Mouse (Mus musculus) stomach, embryonic 16.5 days (tissue): ENCODE data around the gene Tpm3. TPM values are rescaled to one million over a fixed set of nuclear protein-coding genes. Genes with fewer than 3 reads are reported as not detected.
"Not testable (repeated sequence)": the region's sequence is repeated elsewhere in the genome, so short reads cannot be mapped to it uniquely, and the experiment has no call there.

Source experiments
- ATAC-seq: fragments of 200-750 bp; cut with Nextera tagmentation; 2 replicates; pipeline ENCODE4 v1.8.0; 2017; ENCODE audit warnings: moderate number of reproducible peaks, moderate TSS enrichment; ENCODE audit not compliant: insufficient read depth, low FRiP score
- H3K27ac ChIP-seq: fragments of 300-500 bp; sonication (generic); 2 replicates; pipeline ENCODE4 v1.5.1; 2014; ENCODE audit warnings: low read length
- H3K27me3 ChIP-seq: fragments of 300-500 bp; sonication (generic); 2 replicates; pipeline ENCODE4 v1.6.1; 2014; ENCODE audit warnings: low read length, control low read depth, mixed read lengths; ENCODE audit not compliant: control insufficient read depth, insufficient read depth
- H3K36me3 ChIP-seq: fragments of 300-500 bp; sonication (generic); 2 replicates; pipeline ENCODE4 v1.6.1; 2014; ENCODE audit warnings: low read length; ENCODE audit not compliant: control insufficient read depth, insufficient read depth
- H3K4me1 ChIP-seq: fragments of 300-500 bp; sonication (generic); 2 replicates; pipeline ENCODE4 v1.6.1; 2014; ENCODE audit warnings: low read length, control low read depth, mixed read lengths; ENCODE audit not compliant: control insufficient read depth, insufficient read depth
- H3K4me2 ChIP-seq: fragments of 300-500 bp; sonication (generic); 2 replicates; pipeline ENCODE4 v1.6.1; 2014; ENCODE audit warnings: low read depth, low read length, mixed read lengths
- H3K4me3 ChIP-seq: fragments of 300-500 bp; sonication (generic); replicated peaks from 2 replicates; pipeline ENCODE4 v1.5.1; 2014; ENCODE audit warnings: mild to moderate bottlenecking, low read length
- H3K9ac ChIP-seq: fragments of 300-500 bp; sonication (generic); 2 replicates; pipeline ENCODE4 v1.6.1; 2014; ENCODE audit warnings: low read length
- H3K9me3 ChIP-seq: fragments of 300-500 bp; sonication (generic); replicated peaks from 2 replicates; pipeline ENCODE4 v1.6.1; 2016; ENCODE audit warnings: low read length, control low read depth; ENCODE audit not compliant: control insufficient read depth
- WGBS: fragments of 180-500 bp; shearing (Covaris S2); extraction: QIAGEN DNeasy Blood & Tissue Kit; methylation state at CpG from one replicate; pipeline ENCODE4 v1.1.7; 2014; 5-methylcytosine and 5-hydroxymethylcytosine counted together
- polyA plus RNA-seq: library from polyadenylated mRNA; unstranded; fragments of >200 nt; fragmentation: Nextera tagmentation; extraction: Ambion mirVana; gene quantifications from 2 replicates; pipeline ENCODE4 v1.2.1, GENCODE M21; 2015

The Tpm3 gene
- polyA plus RNA-seq, 1 experiment from 2014 or later: 525 TPM

DNA sequence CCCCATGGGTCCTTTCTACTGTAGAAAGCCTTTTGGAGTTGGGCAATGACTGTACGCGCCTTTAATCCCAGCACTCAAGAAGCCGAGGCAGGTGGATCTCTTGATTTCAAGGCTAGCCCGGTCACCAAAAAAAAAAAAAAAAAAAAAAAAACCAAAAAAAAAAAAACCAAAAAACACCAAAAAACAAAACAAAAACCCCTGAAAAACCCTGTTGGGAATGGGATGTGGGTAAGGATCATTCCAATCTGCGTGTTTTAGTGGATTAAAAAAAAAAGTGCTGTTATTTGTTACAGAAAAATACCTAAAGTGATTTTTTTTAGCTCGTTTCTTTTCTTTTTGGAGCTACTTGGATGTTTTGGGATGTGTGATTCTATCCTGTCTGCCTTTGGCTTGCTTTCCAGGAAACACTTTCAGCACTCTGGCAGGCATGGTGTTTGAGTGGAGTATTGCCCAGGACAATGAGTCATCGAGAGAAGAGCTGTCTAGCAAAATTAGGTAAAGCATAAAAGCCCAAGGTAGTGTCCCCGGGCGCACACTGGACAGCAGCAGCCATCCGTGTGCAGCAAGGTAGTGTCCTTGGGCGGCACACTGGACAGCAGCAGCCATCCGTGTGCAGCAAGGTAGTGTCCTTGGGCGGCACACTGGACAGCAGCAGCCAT, 45.8 kb downstream of the Tpm3 start:
- no peak overlapping the region for H3K9ac ChIP-seq
- H3K27ac ChIP-seq: no peak overlapping the region
- no peaks in the 10 kb centered on the region for H3K27me3 ChIP-seq
- WGBS: 86% methylated on average over 13 of the region's 13 CpGs
- H3K36me3 ChIP-seq: no peaks in the 10 kb centered on the region
- H3K4me1 ChIP-seq: no peaks in the 10 kb centered on the region
- H3K4me2 ChIP-seq: no peak overlapping the region
- H3K9me3 ChIP-seq: no peaks in the 10 kb centered on the region
- no peak for ATAC-seq
- no peak overlapping the region for H3K4me3 ChIP-seq

DNA sequence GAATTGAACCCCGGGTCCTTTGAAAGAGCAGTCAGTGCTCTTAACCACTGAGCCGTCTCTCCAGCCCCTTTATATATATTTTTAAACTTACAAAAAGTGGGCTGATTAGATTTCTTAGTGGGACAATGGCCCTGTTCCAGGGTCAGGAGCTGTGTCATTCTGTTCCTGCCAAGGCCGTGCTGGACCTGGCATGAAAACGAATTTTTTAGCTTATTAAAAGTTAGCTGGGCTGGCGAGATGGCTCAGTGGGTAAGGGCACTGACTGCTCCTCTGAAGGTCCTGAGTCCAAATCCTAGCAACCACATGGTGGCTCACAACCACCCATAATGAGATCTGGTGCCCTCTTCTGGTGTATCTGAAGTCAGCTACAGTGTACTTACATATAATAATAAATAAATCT, 49.6 kb downstream of the Tpm3 start:
- WGBS: 77% methylated on average over 5 of the region's 5 CpGs
- not testable (repeated sequence) for H3K27ac ChIP-seq, H3K4me2 ChIP-seq, H3K27me3 ChIP-seq, H3K9ac ChIP-seq, ATAC-seq, H3K36me3 ChIP-seq, H3K4me3 ChIP-seq, H3K9me3 ChIP-seq, H3K4me1 ChIP-seq

DNA sequence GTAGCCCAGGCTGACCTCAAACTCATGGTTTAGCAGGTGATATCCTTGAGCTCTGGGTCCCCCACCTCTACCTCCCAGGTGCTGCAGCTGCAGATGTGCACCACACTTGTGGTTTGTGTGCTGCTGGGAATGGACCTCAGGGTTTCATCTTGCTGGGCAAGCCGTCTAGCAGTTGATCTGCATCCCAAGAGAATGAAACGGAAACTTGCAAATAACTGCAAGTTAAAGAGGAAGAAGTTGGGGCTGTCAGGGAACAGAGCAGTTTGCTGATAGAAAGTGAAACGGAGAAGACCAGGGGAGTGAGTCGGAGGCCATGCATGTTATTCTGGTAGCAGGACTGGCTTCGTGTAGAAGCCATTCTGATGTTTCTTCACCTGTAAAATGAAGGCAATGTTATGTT, 53.3 kb downstream of the Tpm3 start:
- ATAC-seq: no peak
- Histone ChIP-seq H3K4me2 (no peak overlapping the region), H3K4me1 (no peaks in the 10 kb centered on the region), H3K9me3 (no peaks in the 10 kb centered on the region), H3K27me3 (no peaks in the 10 kb centered on the region), H3K36me3 (no peaks in the 10 kb centered on the region), H3K4me3 (no peak overlapping the region), H3K9ac (no peak overlapping the region), H3K27ac (no peak overlapping the region)
- WGBS: 74% methylated on average over 5 of the region's 5 CpGs

DNA sequence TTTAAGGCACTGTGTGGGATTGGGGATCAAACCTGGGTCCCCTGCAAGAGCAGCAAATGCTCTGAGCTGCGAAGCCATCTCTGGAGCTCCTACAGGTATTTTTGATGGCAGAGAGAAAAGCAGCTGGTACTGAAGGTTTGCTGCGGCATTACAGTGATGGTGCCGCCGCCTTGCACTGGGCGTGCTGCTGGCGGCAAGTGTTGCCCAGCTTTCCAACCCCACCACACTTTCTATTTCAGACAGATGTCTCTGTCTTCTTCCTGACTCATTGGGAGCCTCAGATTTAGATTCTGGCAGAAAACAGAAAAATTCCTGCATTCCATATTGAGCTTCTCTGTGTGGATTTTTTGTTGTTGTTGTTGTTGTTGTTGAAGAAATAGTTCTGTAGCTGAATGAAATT, 55.4 kb downstream of the Tpm3 start:
- Histone ChIP-seq H3K4me3 (no peak overlapping the region), H3K9me3 (no peaks in the 10 kb centered on the region), H3K27me3 (no peaks in the 10 kb centered on the region), H3K4me1 (no peaks in the 10 kb centered on the region), H3K36me3 (no peaks in the 10 kb centered on the region), H3K27ac (no peak overlapping the region), H3K4me2 (no peak overlapping the region), H3K9ac (no peak overlapping the region)
- 89% methylated on average over 6 of the region's 6 CpGs for WGBS
- ATAC-seq: no peak

DNA sequence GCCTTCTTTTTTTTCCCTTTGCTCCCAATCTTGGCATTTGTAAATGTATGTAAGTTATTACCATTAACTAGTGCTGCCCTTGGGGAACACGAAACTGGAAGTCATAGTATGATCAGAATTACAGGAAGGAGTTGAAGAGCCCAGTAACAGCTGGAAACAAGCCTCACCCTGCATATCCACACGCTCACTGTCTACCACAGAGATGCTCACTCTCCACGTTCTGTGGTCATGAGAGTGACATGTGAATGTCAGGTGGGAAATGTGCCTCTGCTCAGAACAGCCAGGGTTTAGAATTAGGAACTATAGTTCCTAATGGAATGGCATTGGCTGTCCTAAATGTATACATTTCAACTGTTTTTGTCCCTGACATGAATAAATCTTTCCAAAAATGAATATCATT, 60.3 kb downstream of the Tpm3 start:
- H3K9ac ChIP-seq: no peak overlapping the region
- no peaks in the 10 kb centered on the region for H3K36me3 ChIP-seq
- H3K4me3 ChIP-seq: no peak overlapping the region
- no peak overlapping the region for H3K4me2 ChIP-seq
- H3K27me3 ChIP-seq: no peaks in the 10 kb centered on the region
- H3K9me3 ChIP-seq: no peaks in the 10 kb centered on the region
- H3K27ac ChIP-seq: no peak overlapping the region
- H3K4me1 ChIP-seq: no peaks in the 10 kb centered on the region
- WGBS: 66% methylated on average over 3 of the region's 3 CpGs
- ATAC-seq: no peak

DNA sequence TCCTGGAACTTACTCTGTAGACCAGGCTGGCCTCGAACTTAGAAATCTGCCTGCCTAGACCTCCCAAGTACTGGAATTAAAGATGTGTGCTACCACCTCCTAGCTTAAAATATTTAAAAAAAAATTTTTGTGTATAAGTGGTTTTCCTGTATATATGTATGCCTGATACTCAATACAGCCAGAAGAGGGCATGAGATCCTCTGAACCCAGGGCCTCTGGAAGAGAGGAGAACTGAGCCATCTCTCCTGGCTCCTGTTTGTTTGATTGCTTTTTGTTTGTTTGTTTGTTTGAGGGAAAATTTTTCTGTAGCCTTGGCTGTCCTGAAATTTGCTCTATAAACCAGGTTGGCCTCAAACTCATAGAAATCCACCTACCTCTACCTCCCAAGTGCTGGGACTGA, 60.9 kb downstream of the Tpm3 start:
- H3K4me2 ChIP-seq: no peak overlapping the region
- H3K27me3 ChIP-seq: no peaks in the 10 kb centered on the region
- H3K36me3 ChIP-seq: no peaks in the 10 kb centered on the region
- 93% methylated on average over 1 of the region's 1 CpGs for WGBS
- no peak overlapping the region for H3K9ac ChIP-seq
- H3K4me1 ChIP-seq: no peaks in the 10 kb centered on the region
- no peak overlapping the region for H3K27ac ChIP-seq
- H3K9me3 ChIP-seq: no peaks in the 10 kb centered on the region
- no peak for ATAC-seq
- no peak overlapping the region for H3K4me3 ChIP-seq

DNA sequence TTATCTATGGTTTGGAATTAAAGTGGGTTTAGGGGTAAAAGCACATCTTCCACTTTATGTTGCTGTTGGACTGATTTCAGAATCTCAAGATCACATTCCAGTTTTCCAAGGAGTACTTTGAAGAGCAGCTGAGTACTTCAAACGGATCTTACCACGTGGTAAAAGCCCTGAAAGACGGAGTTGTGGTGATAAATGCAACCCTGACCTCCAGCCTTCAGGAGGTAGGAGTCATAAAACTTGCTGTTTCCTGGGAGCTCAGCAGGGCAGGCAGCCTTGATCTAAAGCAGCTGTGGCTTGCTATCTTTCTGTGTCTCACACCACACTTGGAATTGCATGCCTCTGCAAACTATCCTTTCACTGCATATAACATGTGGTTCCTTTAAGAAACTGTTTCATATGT, 62.0 kb downstream of the Tpm3 start:
- no peak for ATAC-seq
- Histone ChIP-seq H3K9ac (no peak overlapping the region), H3K4me2 (no peak overlapping the region), H3K27ac (no peak overlapping the region), H3K4me3 (no peak overlapping the region), H3K4me1 (no peaks in the 10 kb centered on the region), H3K27me3 (no peaks in the 10 kb centered on the region), H3K9me3 (no peaks in the 10 kb centered on the region), H3K36me3 (no peaks in the 10 kb centered on the region)
- 20% methylated on average over 3 of the region's 3 CpGs for WGBS

DNA sequence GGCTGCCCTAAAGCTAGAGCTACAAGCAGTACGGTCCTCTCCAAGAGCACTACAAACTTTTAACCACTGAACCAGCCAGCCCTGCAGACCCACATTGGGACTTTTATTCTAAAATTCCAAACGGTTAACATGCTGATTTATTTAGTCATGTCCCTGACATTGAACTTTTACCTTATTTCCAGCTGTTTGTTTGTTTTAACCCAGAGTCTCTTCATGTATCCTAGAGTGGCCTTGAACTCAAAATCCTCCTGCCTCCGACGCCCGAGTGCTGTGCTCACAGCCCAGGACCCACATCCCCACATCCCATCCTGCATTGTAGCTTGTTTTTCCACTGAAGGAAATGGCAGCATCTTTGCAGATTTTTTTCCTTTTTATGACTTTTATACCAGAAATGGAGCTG, 62.5 kb downstream of the Tpm3 start:
- no peak overlapping the region for H3K4me2 ChIP-seq
- no peaks in the 10 kb centered on the region for H3K4me1 ChIP-seq
- H3K4me3 ChIP-seq: no peak overlapping the region
- no peak overlapping the region for H3K27ac ChIP-seq
- whole genome bisulfite sequencing: 53% methylated on average over 5 of the region's 5 CpGs
- H3K9ac ChIP-seq: no peak overlapping the region
- H3K27me3 ChIP-seq: no peaks in the 10 kb centered on the region
- H3K9me3 ChIP-seq: no peaks in the 10 kb centered on the region
- ATAC-seq: no peak
- no peaks in the 10 kb centered on the region for H3K36me3 ChIP-seq

DNA sequence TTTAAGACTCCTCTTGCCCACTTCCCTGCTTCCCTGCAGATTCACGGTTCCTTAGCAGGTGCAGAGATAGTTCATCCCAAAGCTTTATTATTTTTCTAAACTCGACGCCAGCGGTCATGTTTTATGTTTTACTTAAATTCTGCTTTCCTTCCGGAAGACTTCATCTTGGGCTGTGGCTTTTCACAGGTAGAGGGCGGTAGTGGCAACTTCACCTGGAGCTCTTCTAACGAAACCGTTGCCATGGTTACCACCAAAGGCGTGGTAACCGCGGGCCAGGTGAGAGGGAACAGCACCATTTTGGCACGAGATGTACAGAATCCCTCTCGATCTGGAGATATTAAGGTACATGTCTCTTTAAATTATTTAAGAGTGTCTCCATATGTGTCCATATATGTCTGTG, 64.2 kb downstream of the Tpm3 start:
- 42% methylated on average over 13 of the region's 13 CpGs for WGBS
- ATAC-seq: no peak

DNA sequence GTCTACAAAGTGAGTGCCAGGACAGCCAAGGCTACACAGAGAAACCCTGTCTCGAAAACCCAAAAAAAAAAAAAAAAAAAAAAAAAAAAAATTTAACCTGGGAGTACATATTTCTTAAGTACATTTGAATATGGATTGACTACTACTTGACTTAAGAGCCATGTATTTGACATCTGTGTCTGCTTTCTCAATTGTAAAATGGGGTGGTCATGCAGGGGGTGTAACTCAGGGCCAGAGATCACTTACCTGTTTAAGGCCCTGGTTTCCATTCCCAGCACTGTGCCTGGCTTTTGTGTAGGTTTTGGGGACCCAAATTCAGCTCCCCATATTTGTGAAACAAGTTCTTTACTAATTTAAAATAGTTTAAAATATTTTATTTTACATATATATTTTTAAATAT, 65.2 kb downstream of the Tpm3 start:
- no peaks in the 10 kb centered on the region for H3K27me3 ChIP-seq
- H3K4me2 ChIP-seq: no peak overlapping the region
- 80% methylated on average over 1 of the region's 1 CpGs for WGBS
- H3K9ac ChIP-seq: no peak overlapping the region
- H3K4me1 ChIP-seq: no peaks in the 10 kb centered on the region
- H3K4me3 ChIP-seq: no peak overlapping the region
- no peak for ATAC-seq
- H3K9me3 ChIP-seq: no peaks in the 10 kb centered on the region
- H3K36me3 ChIP-seq: no peaks in the 10 kb centered on the region
- no peak overlapping the region for H3K27ac ChIP-seq

More for the DNA sequence above, 64.2 kb downstream of the Tpm3 start:
- Histone ChIP-seq H3K27ac (no peak overlapping the region), H3K27me3 (no peaks in the 10 kb centered on the region), H3K9me3 (no peaks in the 10 kb centered on the region), H3K36me3 (no peaks in the 10 kb centered on the region), H3K9ac (no peak overlapping the region), H3K4me1 (no peaks in the 10 kb centered on the region), H3K4me2 (no peak overlapping the region), H3K4me3 (no peak overlapping the region)
